Mouse (Mus musculus): Measurements from ENCODE around the gene Myg1. TPM values are rescaled to one million over a fixed set of nuclear protein-coding genes. Genes with fewer than 3 reads are reported as not detected.

The Myg1 gene
- total and polyA plus RNA-seq, 2 experiments from 2014 or later, result 69.1 to 87.1 TPM

DNA sequence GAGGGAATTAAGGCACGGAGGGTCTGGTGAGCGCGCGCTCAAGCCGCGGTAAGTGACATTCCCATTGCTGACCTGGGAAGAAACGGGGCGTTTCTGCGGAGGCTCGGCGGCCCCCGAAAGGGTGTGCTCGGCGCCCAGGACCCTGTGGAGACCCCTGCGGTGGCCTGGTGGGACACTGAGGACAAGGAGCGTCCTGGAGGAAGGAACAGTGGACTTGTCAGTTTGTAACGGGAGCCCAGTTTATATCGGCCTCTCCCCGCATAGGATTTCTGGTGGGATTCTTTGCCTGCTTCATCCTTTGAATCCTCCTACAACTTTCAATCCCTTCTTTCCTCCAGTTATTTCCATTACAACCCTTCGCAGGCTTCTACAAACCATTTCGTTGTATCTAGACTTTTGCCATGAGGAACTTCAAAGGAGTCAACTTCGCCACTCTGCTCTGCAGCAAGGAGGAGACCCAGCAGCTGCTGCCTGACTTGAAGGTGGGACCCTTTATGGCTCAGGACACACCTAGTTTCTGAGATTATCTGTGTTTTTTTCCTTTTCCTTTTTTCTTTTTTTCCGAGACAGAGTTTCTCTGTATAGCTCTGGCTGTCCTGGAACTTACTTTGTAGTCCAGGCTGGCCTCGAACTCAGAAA lies 35.0 kb upstream of the Myg1 start:
- Histone ChIP-seq H3K4me1 (ENCODE audit: insufficient read depth, low read length) (0 out of 2 replicates have a peak, but pooled peaks cover 3% of the 10 kb centered on the region), H3K36me3 (ENCODE audit: insufficient read depth, low read length) (no peaks in the 10 kb centered on the region), H3K27me3 (ENCODE audit: insufficient read depth, low read length) (no peaks in the 10 kb centered on the region), H3K4me2 (ENCODE audit: low read depth, low read length, poor library complexity, severe bottlenecking) (peak overlapping the region; percentile 100), H3K4me3 (ENCODE audit: low read depth, low read length) (peak overlapping the region; percentile 52), H3K9me3 (ENCODE audit: low read length) (no peaks in the 10 kb centered on the region), H3K9ac (replicated peaks; ENCODE audit: low read length, poor library complexity, severe bottlenecking) (no peak overlapping the region), H3K27ac (ENCODE audit: low read depth, low read length) (no peak overlapping the region)
- no peak for DNase-seq (ENCODE audit: low spot score)
- TF ChIP-seq CTCF (IDR thresholded peaks at IDR 0.05), result no peak
- ATAC-seq (ENCODE audit: low FRiP score), result peak; percentile 20; the same call in 1 of the 2 replicates
- WGBS, result 5% methylated on average over 24 of the region's 24 CpGs

DNA sequence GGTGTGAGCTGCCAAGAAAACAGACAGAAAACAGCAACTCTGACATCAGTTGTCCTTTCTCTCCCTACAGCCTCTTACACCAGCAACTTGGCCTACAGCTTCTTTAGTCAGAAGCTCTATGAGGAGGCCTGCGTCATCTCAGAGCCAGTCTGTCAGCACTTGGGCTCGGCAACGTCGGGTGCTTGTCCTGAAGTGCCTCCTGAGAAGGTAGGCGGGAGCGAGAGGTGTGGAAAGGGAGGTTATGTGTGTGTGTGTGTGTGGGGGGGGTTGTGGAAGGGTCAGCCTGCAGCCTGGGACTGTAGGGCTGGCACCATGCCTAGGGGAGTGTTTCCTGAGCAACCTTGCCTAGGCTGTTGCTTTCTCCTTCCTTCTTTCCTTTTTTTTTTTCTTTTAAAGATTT lies 29.0 kb upstream of the Myg1 start:
- over 99% methylated on average over 6 of the region's 6 CpGs for WGBS
- no peak overlapping the region for H3K9ac ChIP-seq (replicated peaks; ENCODE audit: low read length, poor library complexity, severe bottlenecking)
- no peak for DNase-seq (ENCODE audit: low spot score)
- H3K27me3 ChIP-seq (ENCODE audit: insufficient read depth, low read length), result no peaks in the 10 kb centered on the region
- H3K9me3 ChIP-seq (ENCODE audit: low read length), result no peaks in the 10 kb centered on the region
- no peak overlapping the region for H3K27ac ChIP-seq (ENCODE audit: low read depth, low read length)
- TF ChIP-seq CTCF (IDR thresholded peaks at IDR 0.05), result no peak
- no peaks in the 10 kb centered on the region for H3K4me1 ChIP-seq (ENCODE audit: insufficient read depth, low read length)
- ATAC-seq (ENCODE audit: low FRiP score), result no peak
- no peak overlapping the region for H3K4me2 ChIP-seq (ENCODE audit: low read depth, low read length, poor library complexity, severe bottlenecking)
- H3K36me3 ChIP-seq (ENCODE audit: insufficient read depth, low read length), result no peaks in the 10 kb centered on the region
- no peak overlapping the region for H3K4me3 ChIP-seq (ENCODE audit: low read depth, low read length)

DNA sequence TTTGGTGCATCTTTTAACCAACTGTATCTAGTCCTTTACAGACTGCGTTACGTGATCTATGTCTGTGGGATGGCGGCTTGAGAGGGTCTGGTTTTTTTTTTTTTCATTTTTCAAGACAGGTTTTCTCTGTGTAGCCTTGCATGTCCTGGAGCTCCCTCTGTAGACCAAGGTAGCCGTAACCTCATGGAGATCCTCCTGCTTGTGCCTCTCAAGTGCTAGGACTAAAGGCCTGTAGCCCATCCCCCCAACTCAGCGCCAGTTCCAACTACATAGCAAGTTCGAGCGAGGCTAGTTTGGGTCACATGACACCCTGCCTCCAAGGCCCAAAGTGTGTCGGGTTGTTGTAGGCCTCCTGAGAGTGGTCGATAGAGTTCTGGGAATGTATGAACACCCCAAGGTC lies 22.8 kb upstream of the Myg1 start:
- H3K27ac ChIP-seq (ENCODE audit: low read depth, low read length), result no peak overlapping the region
- DNase-seq (ENCODE audit: low spot score) (no peak), ATAC-seq (ENCODE audit: low FRiP score) (no peak)
- no peaks in the 10 kb centered on the region for H3K9me3 ChIP-seq (ENCODE audit: low read length)
- no peak overlapping the region for H3K4me2 ChIP-seq (ENCODE audit: low read depth, low read length, poor library complexity, severe bottlenecking)
- no peak overlapping the region for H3K4me3 ChIP-seq (ENCODE audit: low read depth, low read length)
- WGBS, result 89% methylated on average over 9 of the region's 9 CpGs
- TF ChIP-seq CTCF (IDR thresholded peaks at IDR 0.05), result no peak
- H3K4me1 ChIP-seq (ENCODE audit: insufficient read depth, low read length), result no peaks in the 10 kb centered on the region
- no peaks in the 10 kb centered on the region for H3K27me3 ChIP-seq (ENCODE audit: insufficient read depth, low read length)
- H3K9ac ChIP-seq (replicated peaks; ENCODE audit: low read length, poor library complexity, severe bottlenecking), result no peak overlapping the region
- H3K36me3 ChIP-seq (ENCODE audit: insufficient read depth, low read length), result no peaks in the 10 kb centered on the region

DNA sequence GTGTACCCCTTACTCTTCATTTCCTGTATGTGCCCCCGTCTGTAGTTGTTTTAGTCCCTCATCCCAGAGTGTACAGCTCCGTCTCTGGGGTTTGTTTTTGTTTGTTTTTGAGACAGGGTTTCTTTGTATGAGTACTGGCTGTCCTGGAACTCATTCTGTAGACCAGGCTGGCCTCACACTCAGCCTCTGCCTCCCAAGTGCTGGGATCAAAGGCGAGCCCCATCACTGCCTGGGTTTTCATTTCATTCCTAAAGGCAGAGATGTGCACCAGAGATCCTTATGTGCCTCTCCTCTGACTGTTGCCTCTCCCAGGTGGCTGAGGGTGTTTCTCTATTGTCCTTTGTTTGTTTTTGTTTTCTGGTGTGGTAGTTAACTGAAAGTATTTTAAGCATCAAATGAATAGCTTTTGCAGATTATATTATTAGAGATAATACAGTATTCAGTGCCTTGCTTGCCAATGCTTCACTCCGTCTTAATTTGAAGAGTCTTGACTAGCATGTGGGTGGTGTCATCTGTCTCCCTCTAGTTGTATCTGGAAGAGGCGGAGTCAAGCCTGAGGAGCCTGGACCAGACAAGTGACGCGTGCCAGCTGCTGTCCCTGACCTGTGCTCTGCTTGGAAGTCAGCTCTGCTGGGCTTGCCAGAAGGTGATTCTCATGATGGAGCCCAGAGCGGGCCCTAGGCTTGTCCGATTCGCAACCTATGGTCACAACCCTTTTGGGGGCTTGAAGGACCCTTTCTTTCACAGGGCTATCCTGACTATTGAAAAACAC lies 21.2 kb upstream of the Myg1 start:
- 90% methylated on average over 10 of the region's 10 CpGs for WGBS
- TF ChIP-seq CTCF (IDR thresholded peaks at IDR 0.05), result no peak
- Histone ChIP-seq H3K27me3 (ENCODE audit: insufficient read depth, low read length) (no peaks in the 10 kb centered on the region), H3K9ac (replicated peaks; ENCODE audit: low read length, poor library complexity, severe bottlenecking) (no peak overlapping the region), H3K4me2 (ENCODE audit: low read depth, low read length, poor library complexity, severe bottlenecking) (no peak overlapping the region), H3K27ac (ENCODE audit: low read depth, low read length) (no peak overlapping the region), H3K9me3 (ENCODE audit: low read length) (no peaks in the 10 kb centered on the region), H3K4me3 (ENCODE audit: low read depth, low read length) (no peak overlapping the region), H3K36me3 (ENCODE audit: insufficient read depth, low read length) (no peaks in the 10 kb centered on the region), H3K4me1 (ENCODE audit: insufficient read depth, low read length) (no peaks in the 10 kb centered on the region)
- ATAC-seq (ENCODE audit: low FRiP score) (no peak), DNase-seq (ENCODE audit: low spot score) (no peak)

DNA sequence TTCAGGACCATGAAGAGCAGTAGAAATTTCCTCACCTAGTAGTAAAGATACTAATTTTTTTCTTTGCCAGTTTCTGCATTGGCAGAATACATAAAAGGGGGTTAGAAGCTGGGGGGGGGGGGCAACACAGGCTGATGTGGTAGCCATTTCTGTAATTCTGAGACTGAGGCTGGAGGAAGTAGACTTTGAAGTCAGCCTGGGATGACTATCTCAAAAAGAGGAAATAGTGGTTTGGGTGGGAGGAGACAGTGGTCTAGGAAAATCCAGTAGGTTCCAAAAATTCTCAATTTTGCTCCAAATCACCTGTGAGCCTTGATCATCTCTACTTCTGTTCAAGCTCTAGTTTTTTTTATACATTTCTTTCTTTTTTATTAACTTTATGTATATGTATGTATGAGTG lies 20.0 kb upstream of the Myg1 start:
- no peaks in the 10 kb centered on the region for H3K27me3 ChIP-seq (ENCODE audit: insufficient read depth, low read length)

DNA sequence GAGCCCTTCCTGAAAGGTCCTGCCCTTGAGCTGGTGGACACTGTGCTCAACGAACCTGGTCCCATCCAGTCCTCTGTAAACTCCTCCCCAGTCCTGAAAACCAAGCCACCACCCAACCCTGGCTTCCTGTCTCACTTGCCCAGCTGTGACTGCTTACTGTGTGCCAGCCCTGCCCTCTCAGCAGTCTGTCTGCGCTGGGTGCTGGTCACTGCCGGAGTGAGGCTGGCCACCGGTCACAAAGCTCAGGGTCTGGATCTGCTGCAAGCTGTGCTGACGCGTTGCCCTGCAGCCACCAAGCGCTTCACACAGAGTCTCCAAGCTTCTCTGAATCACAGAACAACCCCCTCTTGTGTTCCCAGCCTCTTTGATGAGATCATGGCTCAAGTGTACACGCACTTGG lies 16.2 kb upstream of the Myg1 start:
- H3K4me2 ChIP-seq (ENCODE audit: low read depth, low read length, poor library complexity, severe bottlenecking), result no peak overlapping the region
- no peaks in the 10 kb centered on the region for H3K27me3 ChIP-seq (ENCODE audit: insufficient read depth, low read length)
- no peaks in the 10 kb centered on the region for H3K4me1 ChIP-seq (ENCODE audit: insufficient read depth, low read length)
- no peak for ATAC-seq (ENCODE audit: low FRiP score)
- H3K4me3 ChIP-seq (ENCODE audit: low read depth, low read length), result no peak overlapping the region
- no peaks in the 10 kb centered on the region for H3K36me3 ChIP-seq (ENCODE audit: insufficient read depth, low read length)
- WGBS, result 92% methylated on average over 8 of the region's 8 CpGs
- H3K27ac ChIP-seq (ENCODE audit: low read depth, low read length), result no peak overlapping the region
- DNase-seq (ENCODE audit: low spot score), result no peak
- no peaks in the 10 kb centered on the region for H3K9me3 ChIP-seq (ENCODE audit: low read length)
- no peak overlapping the region for H3K9ac ChIP-seq (replicated peaks; ENCODE audit: low read length, poor library complexity, severe bottlenecking)
- TF ChIP-seq CTCF (IDR thresholded peaks at IDR 0.05), result no peak

More for the DNA sequence above, 20.0 kb upstream of the Myg1 start:
- Histone ChIP-seq H3K27ac (ENCODE audit: low read depth, low read length) (no peak overlapping the region), H3K9me3 (ENCODE audit: low read length) (no peaks in the 10 kb centered on the region), H3K4me1 (ENCODE audit: insufficient read depth, low read length) (no peaks in the 10 kb centered on the region), H3K9ac (replicated peaks; ENCODE audit: low read length, poor library complexity, severe bottlenecking) (no peak overlapping the region), H3K36me3 (ENCODE audit: insufficient read depth, low read length) (no peaks in the 10 kb centered on the region), H3K4me2 (ENCODE audit: low read depth, low read length, poor library complexity, severe bottlenecking) (no peak overlapping the region), H3K4me3 (ENCODE audit: low read depth, low read length) (no peak overlapping the region)
- ATAC-seq (ENCODE audit: low FRiP score) (no peak), DNase-seq (ENCODE audit: low spot score) (no peak)
- no peak for TF ChIP-seq CTCF (IDR thresholded peaks at IDR 0.05)

Data from midbrain, postnatal 0 days (tissue).